Mouse (Mus musculus): ENCODE measurements around the gene Itgal.

DNA sequence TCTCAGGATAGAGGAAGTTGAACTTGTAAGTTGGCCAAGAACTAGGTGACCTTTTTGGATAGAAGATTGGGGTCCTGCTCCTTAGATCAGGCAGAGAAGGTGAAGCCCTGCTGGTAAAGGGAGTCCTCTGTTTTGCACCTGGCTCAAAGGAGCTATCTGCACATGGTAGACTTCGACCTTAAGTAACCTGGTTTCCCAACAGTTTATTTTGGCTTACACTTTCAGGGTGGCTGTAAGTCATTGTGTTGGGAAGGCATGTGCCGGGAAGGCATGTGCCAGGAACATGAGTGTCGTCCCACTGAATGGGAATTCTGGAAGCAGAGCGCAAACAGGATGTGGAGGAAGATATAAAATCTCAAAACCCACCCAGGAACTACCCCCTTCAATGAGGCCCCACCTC, 39.5 kb downstream of the Itgal start:
- TF ChIP-seq GATA1 (IDR thresholded peaks at IDR 0.05; ENCODE audit: low read length) (no peak), TAL1 (IDR thresholded peaks at IDR 0.05; ENCODE audit: low read length) (no peak)

All from erythroblast, embryonic 14.5 days (primary cell).